Mouse (Mus musculus) CH12.LX (cell line): ENCODE measurements around the gene Il1r1. TPM values are rescaled to one million over a fixed set of nuclear protein-coding genes. Genes with fewer than 3 reads are reported as not detected.
A peak's percentile ranks its signal among the peaks of the same experiment; 100 is the strongest.

Source experiments
- DNase-seq: peaks from one replicate; pipeline ENCODE4 v3.0.0-alpha.2; 2013; ENCODE audit errors: extremely low read depth
- H3K27ac ChIP-seq: 2 replicates; pipeline ENCODE4 v1.5.1; 2012; ENCODE audit warnings: low read depth, mild to moderate bottlenecking, control low read depth, moderate library complexity; ENCODE audit not compliant: insufficient read depth
- H3K27me3 ChIP-seq: replicated peaks from 2 replicates; pipeline ENCODE3; 2012; ENCODE audit warnings: inconsistent platforms
- H3K36me3 ChIP-seq, 2 experiments: replicated peaks in 1 of 2; 2 replicates each; pipeline versions ENCODE3 to v1.6.1; 2012; ENCODE audit warnings: inconsistent platforms in 1 of 2, low read length in 1 of 2, mild to moderate bottlenecking in 1 of 2, mixed read lengths in 1 of 2, moderate library complexity in 1 of 2; ENCODE audit not compliant: control insufficient read depth in 1 of 2, insufficient read depth in 1 of 2
- H3K4me1 ChIP-seq, 2 experiments: 2 replicates each; pipeline ENCODE4 v1.6.1; 2012; ENCODE audit warnings: inconsistent platforms in 1 of 2, moderate library complexity in 1 of 2; ENCODE audit not compliant: insufficient read depth in 2 of 2, control insufficient read depth in 1 of 2
- H3K4me2 ChIP-seq: 2 replicates; pipeline ENCODE4 v1.6.1; 2012; ENCODE audit warnings: low read depth, mild to moderate bottlenecking, control low read depth; ENCODE audit not compliant: poor library complexity, insufficient read depth, severe bottlenecking
- H3K4me3 ChIP-seq, 3 experiments: fragments of 150-350 bp in 1 of 3; sonication (generic) in 1 of 3; replicated peaks in 1 of 3; 2 replicates each; pipeline versions ENCODE3 to v1.5.1; 2011 to 2012; ENCODE audit warnings: low read depth in 2 of 3, low read length in 2 of 3, mild to moderate bottlenecking in 2 of 3, moderate library complexity in 2 of 3, control low read depth in 1 of 3, improper control_type of control experiment in 1 of 3, inconsistent platforms in 1 of 3, mixed read lengths in 1 of 3; ENCODE audit not compliant: poor library complexity in 1 of 3
- H3K79me2 ChIP-seq: replicated peaks from 2 replicates; pipeline ENCODE4 v1.6.1; 2012; ENCODE audit warnings: mild to moderate bottlenecking, moderate library complexity; ENCODE audit not compliant: control insufficient read depth, poor library complexity, insufficient read depth, severe bottlenecking; ENCODE audit errors: extremely low read depth
- H3K9ac ChIP-seq: 2 replicates; pipeline ENCODE4 v1.6.1; 2012; ENCODE audit warnings: low read depth, mild to moderate bottlenecking, control low read depth, moderate library complexity; ENCODE audit not compliant: insufficient read depth
- H3K9me3 ChIP-seq: replicated peaks from 2 replicates; pipeline ENCODE3; 2012; ENCODE audit warnings: low read length, inconsistent platforms, mixed read lengths
- EP300 ChIP-seq: IDR thresholded peaks from 2 replicates; pipeline ENCODE4 v1.6.1; 2011; ENCODE audit warnings: low read length, improper control_type of control experiment
- HCFC1 ChIP-seq: IDR thresholded peaks from 2 replicates; pipeline ENCODE4 v1.6.1; 2012; ENCODE audit warnings: low read depth, mild to moderate bottlenecking, inconsistent platforms, low read length, improper control_type of control experiment
- IRF4 ChIP-seq: IDR thresholded peaks from 2 replicates; pipeline ENCODE4 v1.6.1; 2014; ENCODE audit warnings: low read depth, mild to moderate bottlenecking, inconsistent platforms, low read length, improper control_type of control experiment
- JUN ChIP-seq: IDR thresholded peaks from 2 replicates; pipeline ENCODE4 v1.6.1; 2011; ENCODE audit warnings: low read depth, mild to moderate bottlenecking, low read length, improper control_type of control experiment, moderate library complexity; ENCODE audit not compliant: insufficient read depth
- KAT2A ChIP-seq: IDR thresholded peaks from 2 replicates; pipeline ENCODE4 v1.6.1; 2012; ENCODE audit warnings: low read length, improper control_type of control experiment, inconsistent platforms; ENCODE audit not compliant: insufficient replicate concordance
- MEF2A ChIP-seq: IDR thresholded peaks from 2 replicates; pipeline ENCODE4 v1.6.1; 2014; ENCODE audit warnings: low read depth, mild to moderate bottlenecking, inconsistent platforms, low read length, improper control_type of control experiment, borderline replicate concordance
- NELFE ChIP-seq: IDR thresholded peaks from 2 replicates; pipeline ENCODE4 v1.6.1; 2011; ENCODE audit warnings: low read depth, low read length, improper control_type of control experiment
- PAX5 ChIP-seq: IDR thresholded peaks from 2 replicates; pipeline ENCODE4 v1.6.1; 2012; ENCODE audit warnings: low read length, inconsistent platforms, mixed read lengths
- POLR2A ChIP-seq: IDR thresholded peaks from 2 replicates; pipeline ENCODE4 v1.6.1; 2011; ENCODE audit warnings: low read depth, mild to moderate bottlenecking, improper control_type of control experiment, low read length
- POLR2AphosphoS2 ChIP-seq: IDR thresholded peaks from 2 replicates; pipeline ENCODE4 v1.6.1; 2011; ENCODE audit warnings: low read depth, low read length, improper control_type of control experiment
- RCOR1 ChIP-seq: conservative IDR thresholded peaks from 2 replicates; pipeline ENCODE4 v1.6.1; 2012; ENCODE audit warnings: low read depth, mild to moderate bottlenecking, inconsistent platforms, low read length, improper control_type of control experiment
- SIN3A ChIP-seq: IDR thresholded peaks from 2 replicates; pipeline ENCODE4 v1.6.1; 2012; ENCODE audit warnings: low read length, improper control_type of control experiment, inconsistent platforms
- SMC3 ChIP-seq: IDR thresholded peaks from 2 replicates; pipeline ENCODE4 v1.6.1; 2011; ENCODE audit warnings: low read depth, low read length, improper control_type of control experiment
- TCF12 ChIP-seq: IDR thresholded peaks from 2 replicates; pipeline ENCODE4 v1.6.1; 2014; ENCODE audit warnings: low read depth, mild to moderate bottlenecking, inconsistent platforms, low read length, improper control_type of control experiment
- UBTF ChIP-seq: IDR thresholded peaks from 2 replicates; pipeline ENCODE4 v1.6.1; 2012; ENCODE audit warnings: low read depth, mild to moderate bottlenecking, inconsistent platforms, low read length, improper control_type of control experiment, moderate library complexity
- USF2 ChIP-seq: conservative IDR thresholded peaks from 2 replicates; pipeline ENCODE4 v1.6.1; 2011; ENCODE audit warnings: low read depth, low read length, improper control_type of control experiment
- ZKSCAN1 ChIP-seq: IDR thresholded peaks from 2 replicates; pipeline ENCODE4 v1.6.1; 2012; ENCODE audit warnings: low read depth, inconsistent platforms, low read length, improper control_type of control experiment, borderline replicate concordance
- ZMIZ1 ChIP-seq: IDR thresholded peaks from 2 replicates; pipeline ENCODE4 v1.6.1; 2012; ENCODE audit warnings: low read depth, mild to moderate bottlenecking, inconsistent platforms, low read length, improper control_type of control experiment
- ZNF384 ChIP-seq: IDR thresholded peaks from 2 replicates; pipeline ENCODE4 v1.6.1; 2012; ENCODE audit warnings: low read depth, low read length, improper control_type of control experiment, inconsistent platforms
- dilution Hi-C: fragments of 300-500 bp; cut with MboI; formaldehyde crosslinking; loops from 2 replicates; pipeline ENCODE4 v1.14.3; 2020; ENCODE audit warnings: low sequenced_read_pairs; ENCODE audit not compliant: extremely low pct_unique_long_range_greater_than_20kb, extremely low pct_ligation_motif_present
- in situ Hi-C: fragments of 300-500 bp; cut with MboI; formaldehyde crosslinking; loops from 3 replicates; pipeline ENCODE4 v1.14.3; 2019; ENCODE audit warnings: low sequenced_read_pairs, low pct_ligation_motif_present, low pct_unique_long_range_greater_than_20kb, mixed read lengths
- polyA plus RNA-seq: library from polyadenylated mRNA; unstranded; fragments of >175 nt; gene quantifications from 2 replicates; pipeline ENCODE4 v1.2.1, GENCODE M21; 2012; ENCODE audit warnings: low read depth; ENCODE audit not compliant: insufficient read length
- total RNA-seq, 2 experiments: library from RNA; depleted of rRNA; stranded (reverse); fragments of 300-350 nt in 1 of 2; fragments of >200 nt in 1 of 2; gene quantifications; 2 replicates each; pipeline ENCODE4 v1.2.3; 2012 to 2014

Il1r1 gene
- total and polyA plus RNA-seq, 3 experiments, result 0.04 TPM; not detected in 2

GRCm38 (mm10) chr1:40263122-40263498, 38.2 kb downstream of the Il1r1 start:
- DNase-seq, result peak; percentile 53
- no peaks in the 10 kb centered on the region for H3K9me3 ChIP-seq
- no peak overlapping the region for H3K27ac ChIP-seq
- dilution Hi-C loops, result no loop called here
- H3K4me2 ChIP-seq, result peak overlapping the region; percentile 10; the same call in 1 of the 2 replicates
- TF ChIP-seq UBTF (no peak), MEF2A (0 out of 2 replicates have a peak, but pooled peaks have one; percentile 38), TCF12 (0 out of 2 replicates have a peak, but pooled peaks have one; percentile 12), SIN3A (peak; percentile 30; the same call in 1 of the 2 replicates), EP300 (peak; percentile 18; the same call in 1 of the 2 replicates)
- in situ Hi-C loops, result no loop called here
- peaks cover 4% of the 10 kb centered on the region for H3K27me3 ChIP-seq
- no peaks in the 10 kb centered on the region for H3K36me3 ChIP-seq
- H3K4me3 ChIP-seq, result no peak overlapping the region
- H3K9ac ChIP-seq, result no peak overlapping the region
- peaks cover 3 to 26% of the 10 kb centered on the region in 2 experiments for H3K4me1 ChIP-seq
- no peaks in the 10 kb centered on the region for H3K79me2 ChIP-seq

GRCm38 (mm10) chr1:40263679-40264078, 38.8 kb downstream of the Il1r1 start:
- no peak overlapping the region for H3K4me2 ChIP-seq
- no peak overlapping the region for H3K9ac ChIP-seq
- H3K9me3 ChIP-seq, result no peaks in the 10 kb centered on the region
- H3K79me2 ChIP-seq, result no peaks in the 10 kb centered on the region
- H3K27ac ChIP-seq, result no peak overlapping the region
- H3K27me3 ChIP-seq, result peaks cover 6% of the 10 kb centered on the region
- TF ChIP-seq POLR2AphosphoS2 (no peak), ZMIZ1 (no peak), USF2 (no peak), KAT2A (no peak), SIN3A (no peak), PAX5 (no peak), ZNF384 (no peak), ZKSCAN1 (no peak)
- peaks cover 3 to 26% of the 10 kb centered on the region in 2 experiments for H3K4me1 ChIP-seq
- DNase-seq, result no peak
- H3K4me3 ChIP-seq, result no peak overlapping the region
- dilution Hi-C loops (no loop called here), in situ Hi-C loops (no loop called here)
- H3K36me3 ChIP-seq, result no peaks in the 10 kb centered on the region

GRCm38 (mm10) chr1:40265301-40265835, 40.5 kb downstream of the Il1r1 start:
- Histone ChIP-seq H3K27ac (no peak overlapping the region), H3K4me2 (no peak overlapping the region), H3K27me3 (peaks cover 2% of the 10 kb centered on the region), H3K79me2 (no peaks in the 10 kb centered on the region), H3K4me3 (no peak overlapping the region), H3K9me3 (no peaks in the 10 kb centered on the region), H3K4me1 (peaks cover 3 to 26% of the 10 kb centered on the region in 2 experiments), H3K9ac (no peak overlapping the region), H3K36me3 (no peaks in the 10 kb centered on the region)
- dilution Hi-C loops, result no loop called here
- DNase-seq, result no peak
- TF ChIP-seq SMC3 (no peak), TCF12 (no peak), USF2 (no peak), MEF2A (no peak), HCFC1 (no peak), POLR2A (no peak), RCOR1 (no peak), JUN (no peak), NELFE (no peak), IRF4 (no peak), SIN3A (no peak), UBTF (no peak)
- in situ Hi-C loops, result no loop called here
